Mouse (Mus musculus) neural tube, embryonic 10.5 days (tissue): ENCODE measurements at regions not wholly inside any gene's neighbourhood (a gene's known extent, or its start where the extent isn't known, plus 50 kb on each side); places are given as distances from the start of the nearest gene placed in this dataset.
"Not testable (repeated sequence)": the region's sequence is repeated elsewhere in the genome, so short reads cannot be mapped to it uniquely, and the experiment has no call there.

Experiments
- DNase-seq: peaks from one replicate; pipeline ENCODE4 v3.0.0-alpha.2; 2017; ENCODE audit warnings: low spot score; ENCODE audit errors: extremely low spot score

DNA sequence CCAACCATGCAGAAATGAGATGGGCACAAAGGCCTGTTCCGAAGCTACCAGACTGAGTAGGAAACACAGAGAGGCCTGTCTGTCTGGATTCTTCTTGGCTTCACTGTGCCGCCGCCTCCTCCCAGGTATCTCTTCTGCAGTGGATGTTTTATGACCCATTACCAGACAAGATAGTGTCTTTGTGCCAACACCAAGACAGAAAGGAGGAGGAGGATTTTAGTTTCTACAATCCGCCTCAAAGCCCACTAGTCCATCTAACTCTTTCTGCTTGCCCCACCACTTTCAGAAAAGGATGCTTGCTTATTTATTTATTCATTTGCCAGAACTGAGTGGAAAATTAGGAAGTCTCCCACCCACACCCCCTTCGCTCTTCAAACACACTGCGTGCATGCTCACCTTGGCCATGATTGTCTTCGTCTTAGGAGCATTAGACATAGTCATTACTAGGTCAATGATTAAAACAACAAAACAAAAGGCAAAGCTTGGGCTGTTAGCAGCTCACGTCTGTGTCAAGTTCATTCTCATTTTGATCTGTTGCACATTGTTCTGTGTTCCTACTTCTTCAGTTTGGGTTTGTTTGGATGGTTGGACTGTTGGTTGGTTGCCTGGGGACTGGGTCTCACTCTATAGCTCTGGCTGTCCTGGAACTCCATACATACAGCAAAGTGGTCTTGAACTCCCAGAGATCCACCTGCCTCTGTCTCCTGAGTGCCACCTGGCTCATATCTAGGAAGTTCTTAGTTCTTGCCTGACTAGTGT is 61.7 kb upstream of the Cpm start:
- DNase-seq = no peak

DNA sequence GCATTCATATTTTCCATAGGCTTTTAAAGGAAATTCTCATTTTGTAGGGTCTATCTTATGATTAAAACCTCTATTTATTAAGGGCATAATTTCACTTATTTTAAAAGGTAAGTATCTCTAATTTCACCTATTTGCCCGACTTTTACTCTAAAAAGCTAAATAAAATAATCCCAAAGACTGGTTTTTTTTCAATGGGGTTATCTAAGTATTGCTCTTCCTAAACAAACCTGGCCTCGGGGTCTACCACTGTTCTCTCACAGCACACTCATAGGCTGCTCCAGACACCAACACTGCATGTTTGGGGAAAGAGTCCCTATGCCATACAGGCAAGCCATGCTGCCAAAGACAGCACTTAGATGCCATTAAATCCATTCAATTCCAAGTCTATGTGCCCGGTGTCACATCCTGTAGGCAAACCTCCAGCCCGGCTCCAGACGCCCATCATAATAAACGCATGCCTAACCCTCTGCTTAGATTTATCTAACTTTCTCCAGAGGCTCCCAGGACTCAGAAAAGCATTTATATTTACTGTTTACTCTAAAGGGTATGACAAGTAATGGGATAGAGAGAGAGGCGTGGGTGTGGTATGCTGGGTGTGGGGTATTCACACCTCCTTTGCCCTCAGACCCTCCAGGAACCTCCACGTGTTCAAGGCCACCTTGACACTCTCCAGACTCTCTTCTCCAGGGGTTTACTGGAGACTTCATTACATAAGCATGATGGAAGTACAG is 62.5 kb upstream of the Cpm start:
- DNase-seq = no peak

- no peak for DNase-seq
These were observed 63.1 kb upstream of the Cpm start for GRCm38 (mm10) chr10:117566204-117566603.

GRCm38 (mm10) chr10:117565529-117566086 is 63.7 kb upstream of the Cpm start:
- DNase-seq = no peak

DNA sequence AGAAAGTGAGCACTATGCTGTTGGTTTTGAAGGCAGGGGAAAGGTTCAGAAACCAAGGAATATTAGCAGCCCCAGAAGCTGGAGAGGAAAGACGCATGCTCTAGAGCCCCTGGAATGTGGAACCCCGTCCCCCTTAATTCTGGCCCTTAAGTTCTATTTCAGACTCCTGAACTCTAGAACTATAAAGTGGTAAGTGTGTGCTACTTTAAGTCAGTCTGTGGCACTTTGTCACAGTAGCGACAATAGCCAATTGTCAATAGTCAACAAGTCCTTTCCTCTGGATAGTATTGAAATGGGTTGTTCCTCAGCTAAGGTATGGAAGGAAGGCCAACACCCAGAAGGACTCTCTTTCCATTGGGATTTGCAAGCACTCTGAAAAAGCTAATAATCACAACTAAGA is 64.2 kb upstream of the Cpm start:
- DNase-seq = no peak

GRCm38 (mm10) chr10:117564118-117565040 is 64.9 kb upstream of the Cpm start:
- DNase-seq = no peak

GRCm38 (mm10) chr10:117563429-117564117 is 65.7 kb upstream of the Cpm start:
- no peak for DNase-seq

DNA sequence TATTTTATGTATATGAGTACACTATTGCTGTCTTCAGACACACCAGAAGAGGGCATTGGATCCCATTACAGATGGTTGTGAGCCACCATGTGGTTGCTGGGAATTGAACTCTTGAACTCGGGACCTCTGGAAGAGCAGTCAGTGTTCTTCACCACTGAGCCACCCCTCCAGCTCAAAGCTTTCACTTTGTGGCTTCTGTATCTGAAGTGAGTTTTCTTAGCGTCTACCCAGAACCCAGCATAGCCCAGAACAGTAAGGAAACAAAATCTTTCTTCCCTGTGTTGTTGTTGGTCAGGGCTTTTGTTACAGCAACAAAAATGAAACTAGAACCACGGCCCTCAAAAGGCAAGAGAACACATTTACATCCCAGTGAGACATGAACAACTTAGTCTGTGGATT is 66.5 kb upstream of the Cpm start:
- DNase-seq = not testable (repeated sequence)

- DNase-seq = no peak
These were observed 67.1 kb upstream of the Cpm start for GRCm38 (mm10) chr10:117561909-117562849.

GRCm38 (mm10) chr10:117561279-117561820 is 68.0 kb upstream of the Cpm start:
- DNase-seq = no peak

DNA sequence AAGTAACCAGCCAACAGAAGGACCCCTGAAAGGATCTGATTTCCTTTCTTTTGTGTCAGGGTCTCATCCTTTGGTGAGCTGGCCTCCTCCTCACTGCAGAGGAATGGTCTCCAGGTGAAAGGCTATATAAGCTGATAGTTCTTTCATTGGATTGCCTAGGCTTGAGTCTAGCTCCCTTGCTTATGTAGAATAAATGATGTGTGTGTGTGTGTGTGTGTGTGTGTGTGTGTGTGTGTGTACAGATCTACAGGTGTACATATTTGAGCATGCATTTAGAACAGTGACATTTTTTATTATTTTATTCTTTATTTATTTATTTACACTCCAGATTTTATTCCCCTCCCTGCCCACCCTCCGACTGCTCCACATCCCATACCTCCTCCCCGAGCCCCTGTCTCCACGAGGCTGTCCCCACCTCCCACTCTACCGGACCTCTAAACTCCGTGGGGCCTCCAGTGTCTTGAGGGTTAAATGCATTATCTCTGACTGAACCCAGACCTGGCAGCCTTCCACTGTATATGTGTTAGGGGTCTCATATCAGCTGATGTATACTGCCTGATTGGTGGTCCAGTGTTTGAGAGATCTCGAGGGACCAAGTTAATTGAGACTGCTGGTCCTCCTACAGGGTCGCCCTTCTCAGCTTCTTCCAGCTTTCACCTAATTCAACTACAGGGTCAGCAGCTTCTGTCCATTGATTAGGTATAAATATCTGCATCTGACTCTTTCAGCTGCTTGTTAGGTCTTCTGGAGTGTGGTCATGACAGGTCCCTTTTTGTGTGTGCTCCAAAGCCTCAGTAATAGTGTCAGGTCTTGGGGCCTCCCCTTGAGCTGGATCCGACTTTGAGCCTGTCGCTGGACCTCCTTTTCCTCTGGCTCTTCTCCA is 68.7 kb upstream of the Cpm start:
- no peak for DNase-seq

GRCm38 (mm10) chr10:117559615-117560395 is 69.5 kb upstream of the Cpm start:
- DNase-seq = peak; percentile 29

DNA sequence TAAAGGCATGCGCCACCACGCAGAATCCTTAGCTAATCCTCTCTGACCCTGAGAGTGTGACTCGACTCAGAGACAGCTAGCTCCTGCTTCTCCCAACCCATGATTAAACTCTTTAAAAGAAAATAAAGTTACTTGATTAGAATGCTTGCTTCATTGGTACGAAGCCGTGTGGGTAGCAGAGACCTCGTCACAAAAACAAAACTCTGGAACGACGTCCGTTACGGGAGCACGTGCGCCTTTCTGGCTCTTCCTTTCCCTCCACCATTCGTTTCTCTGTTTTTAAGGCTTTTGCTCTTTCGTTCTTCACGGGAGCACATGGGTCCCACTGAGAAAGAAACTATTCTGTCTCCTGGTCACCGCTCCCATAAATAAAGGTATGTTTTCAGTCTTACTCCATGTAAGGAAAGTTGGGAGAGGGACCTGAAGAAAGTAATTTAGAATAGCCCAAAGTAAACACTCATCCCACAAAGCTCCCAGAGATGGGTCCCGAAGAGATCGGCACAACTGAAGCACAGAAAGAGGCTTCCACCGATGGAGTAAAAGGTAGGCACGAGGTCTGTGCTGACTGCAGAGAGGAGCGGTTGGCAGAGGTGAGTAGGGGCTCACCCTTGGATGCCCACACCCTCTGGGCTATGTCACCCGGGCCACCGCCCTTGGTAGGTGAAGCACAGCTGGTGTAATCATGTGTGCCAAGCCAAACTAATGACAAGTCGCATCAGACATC is 70.2 kb upstream of the Cpm start:
- DNase-seq = no peak

- DNase-seq = no peak
These were observed 71.0 kb upstream of the Cpm start for GRCm38 (mm10) chr10:117558292-117558800.

DNA sequence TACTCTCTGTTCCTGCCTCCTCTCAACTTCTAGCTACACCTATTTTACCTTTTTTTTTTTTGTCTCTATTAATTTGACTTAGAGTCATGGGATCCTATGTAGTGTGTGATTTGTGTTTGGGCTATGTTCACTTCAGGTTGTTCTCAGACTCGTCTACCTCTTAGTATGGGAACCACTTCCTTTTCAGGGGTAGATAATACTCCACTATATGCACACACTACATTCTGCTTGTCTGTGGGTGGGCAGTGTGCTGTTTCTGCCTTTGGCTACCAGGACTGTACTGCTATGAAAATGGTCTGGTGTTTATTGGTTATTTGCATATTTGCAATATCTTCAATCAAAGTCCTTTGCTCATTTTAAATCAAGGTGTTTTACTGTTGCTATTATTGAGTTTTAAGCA is 71.6 kb upstream of the Cpm start:
- DNase-seq = no peak

DNA sequence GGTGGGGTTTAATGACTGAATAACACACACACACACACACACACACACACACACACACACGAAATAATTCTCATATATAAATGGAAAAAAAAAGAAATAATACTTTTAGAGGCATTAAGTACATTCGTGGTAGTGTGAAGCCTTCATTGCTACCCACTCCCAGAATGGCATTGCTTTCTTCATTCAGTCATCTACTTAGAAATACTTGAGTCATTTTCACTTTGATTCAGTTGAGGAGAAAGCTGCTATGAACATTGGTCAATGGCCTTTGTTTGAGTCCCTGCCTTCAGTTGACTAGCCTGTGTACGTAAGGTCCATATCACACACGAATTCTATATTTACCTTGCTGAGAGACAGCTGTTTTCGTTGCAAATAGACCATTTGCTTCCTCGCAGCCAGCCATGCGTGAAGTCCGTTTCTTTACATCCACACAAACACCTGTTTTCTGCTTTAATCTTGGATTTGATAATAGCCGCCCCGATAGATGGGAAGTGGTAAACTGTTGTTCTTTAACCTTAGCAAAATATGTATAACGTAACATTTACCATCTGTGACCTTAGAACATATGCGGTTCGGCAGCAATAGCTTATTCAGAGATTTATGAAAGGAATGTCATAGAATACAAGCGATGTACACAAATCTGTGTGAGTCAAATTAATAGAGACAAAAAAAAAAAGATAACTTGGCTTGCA is 72.3 kb upstream of the Cpm start:
- no peak for DNase-seq
